Mouse (Mus musculus) right cerebral cortex, postnatal 10 days (tissue): Measurements from ENCODE around the gene Prss29.

Experiments
- DNase-seq, 2 experiments: peaks; one replicate each; pipeline ENCODE4 v3.0.0; 2021; ENCODE audit warnings: low spot score in 2 of 2

The Prss29 gene

GRCm38 (mm10) chr17:25341490-25341889 lies 23.0 kb downstream of the Prss29 start:
- no peak for DNase-seq

- DNase-seq, result no peak
These were observed 27.0 kb downstream of the Prss29 start, which contains the start of gene Tpsab1 for GRCm38 (mm10) chr17:25345462-25345861. TSS of gene Tpsab1 (minus strand) at chr17:25345562.

- no peak for DNase-seq
These were observed 42.8 kb downstream of the Prss29 start for GRCm38 (mm10) chr17:25361291-25361690.

GRCm38 (mm10) chr17:25363726-25364125 lies 45.3 kb downstream of the Prss29 start:
- peak in 1 of 2 experiments; percentile 31 for DNase-seq

GRCm38 (mm10) chr17:25366005-25366404 lies 47.6 kb downstream of the Prss29 start, which contains the start of gene Tpsb2:
TSS of gene Tpsb2 (plus strand) at chr17:25366305.
- DNase-seq, result no peak

- no peak for DNase-seq
These were observed 50.5 kb downstream of the Prss29 start, which contains the start of gene Tpsg1 for GRCm38 (mm10) chr17:25368973-25369372. TSS of gene Tpsg1 (plus strand) at chr17:25369273.
